Mouse (Mus musculus) adrenal gland, postnatal 14 days (tissue): ENCODE measurements at regions not wholly inside any gene's neighbourhood (a gene's known extent, or its start where the extent isn't known, plus 50 kb on each side); places are given as distances from the start of the nearest gene placed in this dataset.

Experiments used
- DNase-seq: peaks from one replicate; pipeline ENCODE4 v3.0.0; 2021; ENCODE audit warnings: mixed read lengths

DNA sequence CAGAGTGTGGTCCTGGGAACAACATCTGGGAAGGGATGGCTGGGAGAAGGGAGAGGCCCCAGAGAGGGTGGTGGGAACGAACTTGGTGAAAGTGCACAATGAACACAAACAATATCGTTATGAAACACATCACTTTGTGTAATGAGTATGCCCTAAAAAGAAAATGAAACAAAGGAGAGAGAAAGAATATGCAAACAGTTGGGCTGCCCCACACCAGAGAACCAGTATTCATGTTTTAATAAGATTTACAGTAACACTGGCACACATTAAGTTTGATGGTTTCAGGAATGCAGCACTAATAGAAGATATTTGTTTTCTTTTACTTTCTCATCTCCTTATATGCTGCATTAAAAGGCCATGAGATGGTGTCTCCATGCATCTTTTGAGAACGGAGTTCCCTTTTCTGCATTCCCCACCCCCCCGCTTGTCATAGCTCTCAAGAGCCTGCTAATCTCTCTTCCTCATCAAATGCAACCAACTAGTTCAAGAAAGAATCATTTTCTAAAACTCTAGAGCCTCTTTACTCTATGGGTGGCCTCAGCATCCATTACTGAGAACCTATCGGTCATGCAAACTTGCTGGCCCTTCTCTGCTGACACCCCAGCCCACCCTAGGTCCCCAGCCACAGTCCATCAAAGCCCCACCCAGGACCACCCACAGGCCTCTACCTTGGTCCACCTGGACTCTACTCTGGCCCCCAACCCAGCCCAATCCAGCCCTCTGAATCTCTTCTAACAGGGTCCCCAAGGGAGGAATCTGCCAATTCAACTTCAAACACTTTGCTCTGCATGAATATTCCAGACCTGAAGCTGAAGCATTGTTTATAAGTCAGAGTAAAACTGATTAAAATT, 379.0 kb upstream of the Nrp1 start:
- no peak for DNase-seq

DNA sequence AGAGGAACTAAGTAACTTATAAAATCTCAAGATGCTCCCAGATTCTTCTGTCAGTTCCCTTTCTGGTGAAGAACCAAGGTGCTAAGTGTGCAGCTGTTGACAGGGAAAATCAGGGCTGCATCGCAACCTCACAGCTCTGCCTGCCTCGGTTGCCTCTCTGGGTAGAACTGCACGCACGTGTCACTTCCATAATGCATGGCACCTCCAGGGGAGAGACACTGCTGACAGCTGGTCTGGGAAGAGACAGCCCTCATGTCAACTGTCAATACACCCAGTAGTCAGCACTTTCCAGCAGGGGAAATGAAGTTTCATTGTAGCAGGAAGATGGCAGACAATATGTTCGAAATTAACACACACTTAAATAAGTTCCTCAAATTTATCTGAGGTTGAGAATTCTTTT, 376.2 kb upstream of the Nrp1 start:
- no peak for DNase-seq

DNA sequence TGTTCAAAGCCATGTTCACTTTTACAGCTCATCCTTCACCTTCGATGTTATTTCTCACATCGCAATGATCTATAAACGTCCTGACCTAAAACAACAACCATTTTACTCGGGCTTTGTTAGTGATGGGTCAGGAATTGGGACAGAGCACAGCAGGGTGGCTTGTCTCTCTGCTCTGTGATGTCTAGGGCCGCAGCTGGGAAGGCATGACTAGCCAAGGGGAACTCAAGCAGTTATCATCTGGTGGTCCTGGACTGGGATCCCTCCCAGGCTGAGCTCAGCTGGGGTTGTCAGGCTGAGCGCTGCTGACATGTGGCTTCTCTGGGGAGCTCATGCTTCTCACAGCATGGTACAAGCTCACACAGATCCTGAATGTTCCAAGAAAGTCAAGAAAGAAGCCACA, 372.8 kb upstream of the Nrp1 start:
- DNase-seq: no peak

DNA sequence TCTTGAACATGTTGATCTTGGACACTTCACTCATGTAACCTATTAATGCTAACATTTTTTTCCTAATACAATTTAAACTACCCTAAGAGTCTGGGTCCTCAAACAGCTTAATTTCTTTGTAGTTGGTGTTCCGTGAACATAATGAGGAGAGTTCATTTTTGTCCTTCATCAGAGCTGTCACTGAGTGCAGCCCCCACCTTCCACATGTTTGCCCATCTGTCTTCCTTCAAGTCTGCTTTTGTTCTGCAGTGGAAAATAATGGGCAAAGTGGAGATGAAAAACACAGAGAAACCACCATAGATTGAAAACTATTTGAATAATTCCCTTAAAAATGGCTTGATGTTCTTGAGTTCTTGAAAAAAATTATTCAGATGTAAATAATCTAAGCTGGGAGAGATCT, 369.5 kb upstream of the Nrp1 start:
- no peak for DNase-seq

DNA sequence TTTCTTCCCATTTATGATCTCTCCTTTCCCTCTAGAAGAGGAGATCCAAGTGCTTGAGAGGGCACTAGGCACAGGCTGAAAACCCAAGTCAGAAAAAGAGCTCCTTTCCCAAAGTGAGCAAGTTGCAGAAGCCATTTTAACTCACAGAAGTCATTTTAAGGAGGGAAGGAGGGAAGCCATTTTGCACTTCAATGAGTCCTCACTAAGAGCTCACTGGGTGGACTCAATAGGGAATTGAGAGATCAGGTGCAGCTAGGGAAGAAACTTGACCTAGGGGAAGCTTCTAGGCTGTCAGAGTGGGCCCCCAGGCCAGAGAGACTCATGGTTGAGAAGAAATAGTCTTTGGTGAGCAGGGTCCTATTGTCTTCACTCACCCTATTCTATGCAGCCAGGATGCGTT, 363.5 kb upstream of the Nrp1 start:
- DNase-seq: no peak

DNA sequence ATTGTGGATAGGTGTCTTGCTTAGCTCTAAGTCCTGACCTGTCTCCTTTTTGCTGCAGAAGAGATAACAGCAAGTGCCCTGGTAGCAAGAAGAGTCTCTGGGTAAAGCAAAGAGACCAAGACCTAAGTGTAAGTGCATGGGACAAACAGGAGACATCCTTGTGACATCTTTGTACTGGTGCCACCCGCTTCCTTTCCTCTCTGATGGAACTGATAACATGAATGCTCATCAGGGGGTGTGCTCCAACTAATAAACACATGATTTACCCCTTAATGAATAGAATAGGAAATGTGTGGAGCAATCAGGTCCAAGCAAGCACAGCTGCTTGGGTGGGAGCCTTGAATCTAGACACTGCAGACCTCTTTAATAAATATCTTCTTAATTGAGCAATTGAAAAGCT, 362.9 kb upstream of the Nrp1 start:
- DNase-seq: no peak

DNA sequence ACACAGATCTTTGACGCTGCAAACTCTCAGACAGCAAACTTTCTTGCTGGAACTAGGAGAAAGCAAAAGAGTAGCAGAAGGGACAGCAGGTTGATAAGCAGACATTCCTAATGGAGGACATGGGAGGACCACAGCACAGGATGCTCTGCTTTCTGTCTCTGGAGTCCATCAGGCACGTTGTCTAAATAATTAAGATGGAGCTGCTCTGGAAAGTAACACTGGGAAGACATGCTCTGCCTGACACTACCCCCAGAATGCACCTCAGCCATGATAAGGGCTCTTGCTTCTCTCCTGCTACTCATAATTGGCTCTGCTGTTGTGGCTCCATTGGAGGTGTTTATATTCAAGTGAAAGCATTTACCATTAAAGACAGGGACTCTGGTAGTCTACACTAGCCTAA, 356.0 kb upstream of the Nrp1 start:
- no peak for DNase-seq

DNA sequence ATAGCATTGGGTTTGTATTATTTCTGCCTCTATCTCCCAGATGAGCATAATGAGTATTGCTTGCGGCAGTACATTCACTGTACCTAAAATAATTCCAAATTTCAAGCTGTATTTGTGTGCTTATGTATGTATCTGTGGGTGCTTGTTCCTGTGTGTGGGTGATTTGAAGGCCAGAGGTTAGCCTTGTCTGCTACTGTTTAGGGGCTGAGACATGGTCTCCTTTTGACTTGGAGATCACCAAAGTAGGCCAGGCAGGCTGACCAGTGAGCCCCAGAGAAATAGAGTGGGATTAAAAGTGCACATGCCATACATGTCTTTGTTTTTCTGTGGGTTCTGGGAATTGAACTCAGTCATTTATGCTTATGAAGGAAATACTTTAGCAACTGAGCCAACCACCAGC, 355.6 kb upstream of the Nrp1 start:
- no peak for DNase-seq

DNA sequence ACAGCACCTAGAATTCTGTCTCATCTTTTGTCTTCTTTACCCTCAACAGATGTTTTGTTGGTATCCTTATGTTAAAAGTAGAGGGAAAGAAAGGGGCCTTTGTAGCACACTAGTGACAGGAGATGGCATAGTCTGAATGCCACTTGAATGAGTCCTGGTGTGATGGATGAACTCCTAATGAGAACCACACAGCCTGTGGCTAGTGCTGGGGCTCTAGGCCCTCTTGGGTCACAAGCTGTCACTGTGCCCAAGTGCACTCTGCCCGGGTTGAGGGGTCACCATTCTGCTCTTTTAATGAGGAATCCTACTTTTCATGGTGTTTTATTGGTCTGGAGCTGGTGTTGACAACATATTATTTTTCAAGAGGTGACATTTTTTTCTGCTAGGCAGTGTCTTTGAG, 355.0 kb upstream of the Nrp1 start:
- no peak for DNase-seq

DNA sequence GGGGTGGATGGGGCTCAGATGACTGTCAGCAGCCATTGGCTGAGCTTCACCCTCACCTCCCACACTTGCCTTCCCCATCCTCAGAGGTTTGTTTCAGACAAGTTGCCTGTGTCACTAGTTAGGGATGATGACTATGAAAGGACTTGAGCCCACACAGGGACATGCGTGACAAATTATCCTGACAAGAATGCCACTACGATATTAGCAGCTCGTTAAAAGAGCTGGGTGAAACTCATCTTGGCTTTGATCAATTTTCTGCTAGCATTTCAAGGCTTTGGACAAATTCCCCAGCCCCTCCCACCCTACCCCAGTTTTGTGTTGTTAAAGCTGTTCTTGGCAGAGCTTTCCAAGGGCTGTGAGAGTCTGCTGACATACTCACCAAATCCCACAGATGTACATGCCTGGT, 354.5 kb upstream of the Nrp1 start:
- no peak for DNase-seq

DNA sequence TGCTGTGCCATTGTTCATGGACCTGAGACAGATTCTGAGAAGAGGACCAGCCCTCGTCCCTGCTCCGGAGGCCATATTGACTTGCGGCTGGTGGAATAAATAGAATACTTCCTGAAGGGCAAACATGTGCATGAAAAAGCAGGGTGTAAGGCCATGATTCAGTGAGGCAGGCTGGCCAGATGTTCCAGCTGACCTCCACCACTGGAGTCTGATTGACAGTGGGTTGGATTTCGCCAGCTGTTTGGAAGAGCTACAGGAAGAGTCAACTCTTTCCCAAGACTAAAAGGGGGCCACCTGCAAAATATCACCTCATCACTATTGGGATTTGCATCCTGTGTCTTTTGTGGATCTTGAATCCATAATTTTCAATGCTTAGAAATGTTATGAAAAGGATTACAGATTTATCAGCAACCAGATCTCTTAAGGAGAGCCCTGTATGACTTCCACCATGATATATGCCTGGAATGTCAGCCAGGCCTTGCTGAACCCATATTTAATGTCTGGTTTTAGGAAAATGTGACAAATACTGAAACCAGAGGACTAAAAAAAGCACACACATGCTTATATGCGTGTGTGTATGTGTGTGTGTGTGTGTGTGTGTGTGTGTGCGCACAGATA, 348.9 kb upstream of the Nrp1 start:
- DNase-seq: no peak

DNA sequence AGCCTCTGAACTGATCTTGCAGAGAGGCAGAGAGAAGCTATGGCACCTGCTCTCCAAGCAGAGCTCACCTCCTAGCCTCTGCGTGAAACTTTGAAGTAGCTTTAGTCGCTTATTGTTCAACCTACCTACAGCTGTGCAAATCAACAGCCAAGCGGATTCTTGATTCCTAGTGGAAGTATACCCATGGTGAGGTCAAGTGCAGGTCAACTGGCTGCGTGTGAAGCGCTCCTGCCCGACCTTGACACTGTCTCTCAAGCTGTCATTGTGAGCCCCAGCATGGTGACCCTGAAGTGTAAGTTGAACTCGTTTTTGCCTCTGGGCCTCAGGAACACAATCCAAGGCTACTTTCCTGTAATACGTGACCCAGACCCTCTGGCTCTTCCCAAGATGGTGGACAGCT, 341.2 kb upstream of the Nrp1 start:
- no peak for DNase-seq

DNA sequence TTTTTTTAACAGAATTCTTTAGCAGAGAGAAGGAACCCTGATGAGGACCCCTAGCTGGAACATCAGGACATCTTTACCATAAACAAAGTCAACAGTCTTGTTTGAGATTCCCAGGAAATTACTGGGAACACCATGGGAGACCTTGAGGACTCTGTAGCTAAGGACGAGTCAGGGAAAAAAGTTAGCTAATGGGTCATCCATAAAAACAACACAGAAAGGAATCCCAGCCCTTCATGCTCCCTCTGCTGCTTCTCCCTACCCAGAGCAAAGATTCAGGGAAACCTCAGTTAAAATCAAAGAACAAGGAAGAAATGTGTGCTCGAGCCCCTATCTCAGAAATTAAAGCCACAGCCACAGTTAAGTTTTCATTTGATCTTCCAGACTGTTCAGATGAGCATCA, 334.7 kb upstream of the Nrp1 start:
- DNase-seq: no peak

DNA sequence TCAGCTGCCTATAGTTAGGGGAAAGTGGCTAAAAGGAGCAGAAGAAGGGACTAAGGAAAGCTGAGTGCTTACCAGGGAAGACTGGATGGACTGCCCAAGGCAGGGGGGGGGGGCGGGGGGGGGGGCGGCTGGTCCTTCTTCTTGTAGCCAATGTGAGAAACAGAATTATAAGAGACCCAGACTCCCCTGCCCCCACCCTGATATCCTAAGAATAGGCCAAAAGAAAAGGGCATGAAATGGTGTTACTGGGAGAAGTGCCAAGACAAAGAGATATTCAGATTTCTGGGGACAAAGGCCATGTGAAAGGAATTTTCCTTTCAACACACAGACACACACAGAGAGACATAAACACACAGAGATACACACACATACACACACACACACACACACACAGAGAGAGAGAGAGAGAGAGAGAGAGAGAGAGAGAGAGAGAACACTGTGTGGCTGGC, 333.6 kb upstream of the Nrp1 start:
- peak; percentile 34 for DNase-seq

DNA sequence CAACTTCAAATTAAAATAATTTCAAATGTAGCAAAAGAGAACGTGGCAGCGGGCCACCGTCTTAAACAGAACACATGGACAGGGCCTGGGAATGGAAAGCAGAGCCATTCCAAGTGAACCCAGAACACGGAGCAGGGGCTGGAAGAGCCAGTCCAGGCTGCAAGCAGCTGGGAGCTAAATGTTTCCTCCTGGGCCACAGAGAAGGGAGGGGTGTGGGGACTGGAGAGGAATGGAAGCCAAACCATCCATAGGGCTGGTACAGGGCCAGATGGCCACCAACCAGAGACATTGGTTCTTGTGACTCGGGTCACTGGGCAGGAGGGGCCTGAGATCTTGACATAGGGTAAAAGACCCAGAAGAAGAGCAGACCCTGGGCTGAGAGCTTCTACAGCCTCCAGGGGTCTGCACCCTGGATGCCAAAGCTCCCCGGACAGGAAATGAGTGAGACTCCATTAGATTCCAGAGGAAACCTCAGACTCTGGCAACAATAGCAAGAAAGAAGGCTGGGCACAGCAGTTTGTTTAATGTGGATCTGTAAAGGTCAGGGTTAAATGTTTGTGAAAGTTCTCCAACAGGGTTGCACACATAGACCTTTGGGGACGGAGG, 333.1 kb upstream of the Nrp1 start:
- peak; percentile 70 for DNase-seq

DNA sequence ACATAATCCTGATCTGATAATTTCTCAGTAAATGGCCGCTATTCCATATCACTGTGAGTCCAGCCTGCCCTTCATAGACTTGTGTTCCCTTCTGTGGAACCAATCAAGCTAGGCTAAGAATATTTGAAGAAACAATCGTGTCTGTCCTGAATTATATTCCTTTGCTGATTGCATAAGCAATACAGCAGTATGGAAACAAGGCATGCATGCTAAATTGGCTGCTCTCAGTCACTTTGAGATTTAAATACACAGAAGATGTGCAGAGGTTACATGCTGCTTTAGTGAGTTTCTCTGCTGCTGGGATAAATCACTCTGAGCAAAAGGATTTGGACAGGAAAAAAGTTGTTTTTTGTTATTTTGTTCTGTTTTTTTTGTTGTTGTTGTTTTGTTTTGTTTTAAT, 331.4 kb upstream of the Nrp1 start:
- no peak for DNase-seq

DNA sequence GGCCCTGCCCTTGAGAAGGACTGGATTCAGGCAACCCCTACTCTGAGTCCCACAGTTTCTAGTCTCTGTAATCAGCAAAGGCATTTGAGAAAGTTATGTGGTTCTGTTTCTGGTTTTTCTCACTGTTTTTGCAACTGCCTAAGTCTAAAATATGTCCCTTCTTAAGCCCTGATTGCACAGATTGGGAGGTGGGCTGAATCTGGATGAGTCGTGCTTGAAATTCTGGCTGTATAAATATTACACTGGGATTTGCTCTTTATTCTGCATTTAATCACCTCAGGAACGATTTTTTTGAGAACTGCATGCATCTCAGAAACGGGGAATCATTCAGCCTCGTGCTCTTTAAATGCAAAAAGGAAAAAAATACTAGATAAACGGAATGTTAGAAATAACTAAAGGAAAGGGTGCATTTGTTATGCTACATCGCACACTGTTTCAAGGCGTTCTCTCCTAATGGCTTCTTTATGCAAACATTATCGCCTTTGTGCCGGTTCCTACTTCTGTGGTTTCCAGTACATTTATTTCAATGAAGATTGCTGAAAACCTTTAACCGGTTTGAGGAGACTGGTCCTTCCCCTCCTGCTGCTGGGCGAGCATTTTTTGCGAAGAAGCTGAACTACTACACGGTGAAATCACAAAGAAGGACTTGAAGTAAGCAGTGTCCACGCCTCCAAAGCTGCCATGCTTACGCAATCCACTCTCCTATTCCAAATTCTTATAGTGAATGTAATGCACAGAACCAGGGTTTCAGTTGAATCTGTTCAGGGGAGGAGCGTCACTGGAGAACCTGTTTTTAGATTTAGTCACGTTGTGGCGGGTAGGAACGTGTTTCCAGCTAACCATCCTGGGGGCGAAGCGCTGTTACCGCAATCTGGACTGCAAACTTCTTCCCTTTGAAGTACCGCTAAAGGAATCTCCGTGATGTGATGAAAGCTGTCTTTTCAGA, 327.8 kb upstream of the Nrp1 start:
- DNase-seq: no peak

DNA sequence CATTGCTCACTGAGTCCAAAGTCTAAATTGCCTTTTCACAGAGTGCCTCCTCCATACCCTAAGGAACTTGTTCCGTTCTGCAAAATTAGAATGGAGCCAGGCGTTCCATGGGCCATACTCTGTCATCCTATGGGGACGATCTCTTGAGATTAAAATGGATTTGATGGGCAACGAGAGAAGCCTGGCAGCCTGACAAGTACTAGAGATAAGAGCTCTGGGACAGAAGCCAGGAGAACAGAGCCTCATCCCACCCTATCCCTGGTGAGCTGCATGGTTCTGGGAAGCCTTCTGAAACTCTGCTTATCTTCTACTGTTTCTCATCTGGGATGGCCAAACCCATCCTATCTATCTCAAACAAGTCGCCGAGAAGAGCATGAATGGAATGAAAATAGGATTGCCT, 324.3 kb upstream of the Nrp1 start:
- peak; percentile 44 for DNase-seq

DNA sequence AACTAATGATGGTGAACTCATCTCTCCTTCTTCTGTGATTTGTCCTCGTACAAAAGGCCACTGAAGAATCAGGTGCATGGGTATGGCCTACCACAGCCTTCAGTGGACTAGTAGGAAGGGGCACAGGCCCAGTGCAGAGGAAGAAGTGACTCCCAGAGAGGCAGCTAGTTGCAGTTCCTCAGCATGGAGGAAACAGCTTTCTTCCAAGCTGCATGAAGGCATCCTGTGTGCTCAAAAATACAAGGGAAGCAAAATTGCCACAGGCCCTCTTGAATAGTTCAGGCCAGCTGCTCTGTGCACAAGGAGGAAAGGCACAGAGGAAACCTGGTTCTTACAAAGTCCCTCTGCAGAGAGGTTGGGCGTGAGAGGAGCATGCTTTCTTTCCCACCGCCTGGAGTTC, 322.7 kb upstream of the Nrp1 start:
- no peak for DNase-seq

DNA sequence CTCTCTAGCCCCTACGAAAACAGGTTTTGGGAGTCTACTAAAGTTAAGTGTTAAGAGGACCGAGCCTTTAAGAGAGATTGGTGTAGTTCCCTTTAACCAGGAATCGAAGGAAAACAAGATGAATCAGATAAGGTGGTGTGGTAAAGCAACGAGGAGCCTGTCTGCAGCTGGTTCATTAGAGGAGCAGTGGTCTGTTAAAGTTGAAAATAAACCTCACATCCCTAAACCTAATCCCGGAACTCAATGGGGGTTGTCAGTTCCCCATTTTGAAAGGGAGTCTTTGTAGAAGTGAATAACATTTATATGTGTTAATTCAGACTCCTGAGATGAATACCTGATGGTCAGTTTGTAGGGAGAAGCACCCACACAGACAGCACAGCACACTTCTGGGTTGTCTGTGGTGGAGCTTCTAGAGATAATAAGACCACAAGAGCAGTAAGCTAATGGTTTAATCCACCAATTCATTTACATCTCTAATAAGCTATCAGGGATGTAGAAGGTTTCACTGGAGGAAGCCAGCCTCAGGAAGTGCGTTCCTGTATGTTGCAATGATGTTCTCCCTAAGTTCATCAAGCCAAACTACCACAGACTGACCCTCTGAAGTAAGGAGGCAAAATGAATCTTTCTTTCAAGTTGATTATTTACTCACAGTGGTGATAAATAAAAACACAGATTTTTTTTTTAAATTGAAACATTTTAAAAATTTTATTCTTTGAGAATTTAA, 318.9 kb upstream of the Nrp1 start:
- DNase-seq: no peak

DNA sequence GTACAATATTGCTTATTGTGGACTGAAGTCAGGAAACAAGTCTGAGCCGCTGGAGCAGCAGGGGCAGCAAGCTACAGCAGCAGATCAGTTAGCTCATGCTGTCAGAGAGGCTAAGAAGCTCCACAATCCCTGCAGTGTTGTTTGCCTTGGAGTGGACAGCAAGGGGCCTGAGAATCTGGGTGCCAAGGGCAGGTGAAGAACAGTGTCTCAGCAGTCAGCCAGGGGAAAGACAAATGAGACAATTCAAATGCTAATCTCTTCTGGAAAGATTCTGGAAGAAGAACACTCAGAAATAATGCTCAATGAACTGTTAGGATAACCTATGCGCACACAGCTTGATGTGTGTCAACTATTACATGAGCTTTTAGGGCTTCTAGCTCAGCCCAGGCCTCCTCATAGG, 315.5 kb upstream of the Nrp1 start:
- no peak for DNase-seq

DNA sequence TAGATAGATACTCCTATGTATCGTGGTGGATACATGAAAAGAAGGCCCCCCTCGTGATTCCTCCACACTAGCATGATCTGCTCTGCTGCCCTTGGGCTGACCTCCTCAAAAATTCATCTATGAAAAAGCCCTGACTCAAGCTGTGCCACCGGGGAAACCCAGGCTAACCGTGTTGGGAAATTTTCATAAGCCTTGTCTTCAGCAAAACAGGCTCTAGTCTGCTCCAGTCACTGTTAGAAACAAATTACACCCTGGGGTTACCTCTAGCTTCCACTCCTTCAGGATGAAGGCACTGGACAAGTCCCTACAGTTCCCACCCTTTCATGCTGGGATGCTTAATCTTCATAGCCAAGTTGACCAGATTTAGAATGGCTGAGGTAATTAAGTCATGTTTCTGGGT, 315.0 kb upstream of the Nrp1 start:
- DNase-seq: no peak
